Mouse (Mus musculus) cerebellum, postnatal 25 days (tissue): ENCODE data around the gene Zfp282.
"Not testable (repeated sequence)": the region's sequence is repeated elsewhere in the genome, so short reads cannot be mapped to it uniquely, and the experiment has no call there.

Source experiments
- DNase-seq, 2 experiments: peaks; one replicate each; pipeline ENCODE4 v3.0.0; 2021; ENCODE audit warnings: mixed read lengths in 2 of 2

The Zfp282 gene

DNA sequence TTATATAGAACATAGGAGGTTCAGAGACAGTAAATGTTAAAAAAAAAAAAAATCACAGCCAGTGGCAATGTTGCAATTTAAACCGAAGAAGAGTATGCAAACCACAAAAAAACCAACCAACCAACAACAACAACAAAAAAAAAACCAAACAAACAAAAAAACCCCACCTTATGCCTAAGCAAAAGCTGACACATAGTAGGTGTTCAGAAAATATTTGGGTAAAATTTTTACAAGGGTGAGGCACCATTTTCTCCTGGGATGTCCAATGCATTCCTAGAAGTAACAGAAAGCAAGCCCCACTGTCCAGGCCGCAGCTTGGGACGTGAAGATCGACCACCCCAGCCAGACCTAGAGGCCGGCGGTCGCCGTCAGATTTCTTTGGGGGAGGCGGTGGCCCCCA lies at the start of gene Zfp282:
Gene Zfp282, plus strand, starts transcription at position 147 of the 400 bp plus-strand sequence.
- DNase-seq, result no peak

DNA sequence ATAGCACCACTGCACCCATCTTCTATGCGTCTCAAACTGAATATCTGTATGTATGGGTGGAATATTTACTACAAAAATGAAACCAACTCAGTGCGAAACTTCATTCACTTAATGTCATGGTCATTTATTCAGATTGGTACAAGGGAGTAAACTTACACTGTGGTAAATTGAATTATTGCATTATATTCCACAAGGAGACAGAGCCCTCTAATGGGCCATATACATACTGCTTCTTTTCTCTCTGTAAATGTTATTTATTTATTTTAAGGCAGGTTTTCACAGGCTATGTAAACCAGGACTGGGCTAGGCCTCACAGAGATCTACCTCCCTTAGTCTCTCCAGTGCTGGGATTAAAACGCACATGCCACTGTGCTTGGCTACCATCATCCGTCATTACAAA lies 49.5 kb upstream of the Zfp282 start:
- DNase-seq, result no peak

DNA sequence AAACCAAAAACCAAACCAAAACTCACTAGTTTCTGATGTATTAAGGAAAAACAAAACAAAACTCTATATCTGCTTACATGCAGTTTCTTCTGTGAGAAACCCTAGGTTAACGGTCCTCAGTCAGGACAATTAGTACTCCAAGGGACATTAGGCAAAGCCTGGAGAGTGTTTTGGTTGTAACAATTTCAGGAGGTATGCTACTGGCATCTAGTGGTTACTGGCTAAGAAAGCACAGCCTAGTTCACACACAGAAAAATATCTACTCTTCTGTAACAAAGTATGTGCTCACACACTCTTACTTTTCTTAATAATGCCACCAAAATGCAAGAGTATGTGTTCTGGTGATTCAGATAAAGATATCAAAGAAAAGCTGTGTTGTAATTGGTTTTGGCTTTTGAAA lies 48.1 kb upstream of the Zfp282 start:
- DNase-seq, result no peak

DNA sequence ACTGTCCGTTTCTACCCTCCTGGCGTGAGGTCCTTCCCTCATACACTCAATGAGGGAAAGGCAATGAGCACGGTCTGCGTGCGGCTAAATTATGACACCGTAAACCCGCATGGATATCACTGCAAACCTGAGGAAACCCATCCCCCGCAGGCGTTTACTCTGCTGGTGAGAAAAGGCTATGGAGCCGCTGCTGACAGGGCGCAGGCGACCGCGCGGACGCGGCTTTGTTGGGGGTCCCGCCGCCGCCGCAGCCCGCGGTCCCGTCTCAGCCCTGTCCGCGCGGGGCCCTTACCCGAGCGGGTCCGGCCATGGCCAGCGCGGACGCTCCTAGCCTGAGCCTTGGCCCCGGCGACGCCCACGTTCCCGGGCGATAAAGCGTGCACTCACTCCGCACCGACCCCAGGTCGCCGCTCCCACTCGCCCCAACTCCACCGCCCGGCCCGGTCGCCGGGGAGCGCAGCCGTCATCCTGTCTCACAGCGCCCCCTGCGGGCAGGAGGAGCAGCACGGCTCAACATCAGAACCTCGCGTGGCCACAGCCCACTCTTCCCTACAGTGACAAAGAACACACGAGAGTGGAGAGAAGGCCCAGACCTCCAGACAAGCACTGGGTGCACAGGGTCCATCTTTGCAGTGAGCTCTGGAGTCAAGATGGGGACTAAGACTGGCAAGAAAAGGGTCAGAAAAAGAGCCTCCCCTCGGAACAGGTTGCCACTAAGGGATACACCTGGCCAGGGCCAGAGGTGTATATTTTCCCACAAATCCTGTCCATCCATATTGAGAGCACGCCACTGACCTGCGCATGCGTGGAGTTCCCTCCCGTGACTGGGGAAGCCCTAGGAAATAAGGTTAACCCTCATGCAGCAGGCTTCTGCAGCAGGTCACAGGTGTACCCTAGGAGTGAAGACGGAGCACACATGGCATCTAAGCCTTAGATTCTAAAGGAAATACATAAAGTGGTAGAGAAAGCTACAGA lies 46.6 kb upstream of the Zfp282 start, which contains the start of gene Zfp786:
Gene Zfp786, minus strand, starts transcription at position 764 of the 975 bp plus-strand sequence.
- DNase-seq, result peak; percentile 98 to 99

DNA sequence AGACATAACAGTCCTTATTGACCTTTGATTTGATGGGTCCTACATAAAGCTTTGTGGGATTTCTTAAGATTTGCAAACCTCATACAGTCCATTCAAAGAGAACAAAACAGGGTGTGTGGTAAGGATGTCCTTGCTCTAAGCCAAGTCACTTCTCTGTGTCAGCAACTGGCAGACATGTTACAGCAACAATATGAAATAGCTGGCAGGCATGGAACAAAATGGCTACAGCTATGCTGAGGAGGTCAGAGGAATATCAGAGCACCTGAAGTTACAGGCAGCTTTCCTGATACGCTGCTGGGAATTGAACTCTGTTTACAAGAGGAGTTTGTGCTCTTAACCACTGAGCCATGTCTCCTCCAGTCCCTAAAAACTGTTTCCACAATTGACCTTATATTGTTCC lies 44.8 kb upstream of the Zfp282 start:
- no peak for DNase-seq

DNA sequence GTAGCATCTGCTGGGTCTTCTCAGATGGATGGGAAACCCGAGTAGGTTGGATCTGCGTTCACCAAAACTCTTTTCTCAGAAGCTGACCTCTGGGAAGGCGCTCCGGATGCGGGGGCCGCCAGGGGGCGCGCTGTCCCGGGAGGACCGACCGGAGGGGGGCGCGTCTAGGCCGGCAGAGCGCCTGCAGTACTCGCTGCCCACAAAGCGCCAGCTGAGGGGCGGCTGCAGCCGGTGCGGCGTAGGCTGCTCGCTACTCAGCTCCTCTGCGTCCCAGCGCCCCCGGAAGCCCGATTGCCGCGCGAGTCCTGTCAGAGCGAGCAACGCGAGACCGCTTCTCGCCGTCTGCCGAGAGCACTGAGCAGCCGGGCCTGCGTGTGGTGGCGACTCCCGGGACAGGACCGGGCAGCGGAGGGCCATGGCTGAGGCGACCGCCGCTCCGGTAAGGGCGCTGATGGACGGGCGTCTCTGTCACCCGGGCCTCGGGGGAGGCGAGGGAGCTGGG lies 41.5 kb upstream of the Zfp282 start, which contains the start of gene Zfp398:
Gene Zfp398, plus strand, starts transcription at position 180 of the 502 bp plus-strand sequence.
- DNase-seq, result peak; percentile 99

DNA sequence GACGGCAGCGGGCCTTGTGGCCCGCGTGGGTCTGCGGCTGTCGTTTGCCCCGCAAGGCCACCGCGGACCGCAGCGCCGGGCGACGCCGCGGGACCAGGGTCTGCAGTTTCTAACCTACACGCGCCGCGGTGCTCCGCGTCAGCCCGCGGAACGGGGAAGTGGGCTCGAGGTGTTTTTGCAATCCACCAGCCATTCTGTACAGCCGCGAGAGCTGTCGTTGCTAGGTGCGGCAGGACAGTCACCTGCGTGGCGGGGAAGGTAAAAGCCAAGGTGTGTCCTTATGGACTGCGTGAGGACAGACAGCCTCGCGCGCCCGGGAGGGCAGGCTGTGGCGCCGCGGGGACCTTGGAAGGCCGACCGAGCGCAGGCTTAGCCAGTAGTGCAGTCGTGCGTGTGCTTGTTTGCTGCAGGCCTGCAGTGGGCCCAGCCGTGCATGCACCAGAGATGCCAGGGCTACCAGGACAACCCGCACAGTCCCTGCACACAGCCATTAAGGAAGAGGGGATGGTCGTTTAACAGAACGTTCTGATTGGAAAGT lies 41.0 kb upstream of the Zfp282 start:
- DNase-seq, result peak; percentile 82

DNA sequence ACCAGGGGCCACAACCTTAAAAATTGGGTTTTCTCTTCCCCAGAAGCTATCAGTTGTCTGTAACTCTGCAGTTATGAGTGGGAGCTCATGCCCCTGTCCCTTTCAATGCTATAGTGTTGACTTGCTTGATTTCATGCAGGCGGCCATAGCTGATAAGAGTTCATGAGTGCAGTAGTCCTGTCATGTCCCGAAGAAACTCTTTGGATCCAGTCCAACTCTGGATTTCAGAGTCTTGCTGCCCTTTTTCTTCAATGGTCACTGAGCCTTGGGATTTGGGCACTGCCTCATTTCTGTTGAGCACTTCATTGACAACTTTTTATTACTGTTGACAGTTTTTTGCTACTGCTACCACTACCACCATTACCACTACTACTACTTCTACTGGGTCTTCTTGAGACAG lies 39.4 kb upstream of the Zfp282 start:
- DNase-seq, result no peak

DNA sequence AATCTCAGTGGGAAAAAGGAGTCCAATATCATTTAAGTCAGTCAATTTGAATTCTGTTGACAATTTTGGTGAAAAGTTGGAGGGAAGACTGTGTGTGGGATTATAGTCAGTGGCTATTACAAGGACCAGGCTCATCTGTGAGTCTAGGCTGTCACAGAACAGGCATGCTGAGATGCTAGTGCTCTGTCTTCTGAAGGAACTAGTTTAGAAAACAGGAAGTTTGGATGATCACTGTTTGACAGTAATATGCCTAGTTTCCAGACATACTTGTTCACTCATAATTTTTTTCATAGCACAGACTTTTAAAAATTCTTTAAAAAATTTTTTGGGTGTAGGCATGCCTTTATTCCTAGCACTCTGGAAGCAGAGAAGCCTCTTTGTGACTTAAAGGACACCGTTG lies 35.9 kb upstream of the Zfp282 start:
- no peak for DNase-seq

DNA sequence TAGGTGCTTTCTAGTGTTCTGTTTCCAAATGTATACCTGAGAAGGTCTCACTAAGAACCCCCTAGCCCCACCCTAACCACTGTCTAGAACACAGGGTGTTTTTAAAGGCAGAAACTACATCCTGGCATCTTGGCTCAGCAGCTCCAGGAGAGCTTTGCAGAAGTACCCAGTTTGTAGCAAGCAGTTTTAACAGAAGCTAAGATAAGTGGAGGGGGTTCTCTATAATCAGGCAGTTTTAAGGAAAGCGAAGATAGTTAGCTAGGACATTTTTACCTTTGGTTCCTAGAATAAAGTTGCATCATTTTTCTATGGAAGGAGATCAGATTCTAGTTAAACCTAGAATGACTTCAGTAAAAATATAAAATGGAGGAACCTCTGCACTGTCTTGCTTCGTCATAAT lies 35.2 kb upstream of the Zfp282 start:
- no peak for DNase-seq

DNA sequence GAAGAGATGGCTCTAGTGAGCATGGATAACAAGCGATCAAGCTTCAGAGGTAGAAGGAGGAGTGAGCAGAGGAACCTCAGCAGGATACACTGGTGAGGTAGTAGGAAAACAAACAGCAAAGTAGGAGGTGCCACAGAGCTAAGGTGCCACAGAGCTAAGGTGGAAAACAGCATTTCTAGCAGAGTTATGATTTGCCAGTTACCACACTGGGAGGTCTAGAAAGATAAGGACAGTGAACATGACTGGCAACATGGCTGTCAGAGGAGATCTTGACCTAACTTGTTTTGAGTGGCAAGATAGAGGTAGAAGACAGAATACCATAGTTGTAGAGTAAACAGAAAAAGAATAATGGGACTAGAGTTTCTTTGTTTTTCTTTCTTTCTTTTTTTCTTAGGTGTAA lies 34.7 kb upstream of the Zfp282 start:
- no peak for DNase-seq

DNA sequence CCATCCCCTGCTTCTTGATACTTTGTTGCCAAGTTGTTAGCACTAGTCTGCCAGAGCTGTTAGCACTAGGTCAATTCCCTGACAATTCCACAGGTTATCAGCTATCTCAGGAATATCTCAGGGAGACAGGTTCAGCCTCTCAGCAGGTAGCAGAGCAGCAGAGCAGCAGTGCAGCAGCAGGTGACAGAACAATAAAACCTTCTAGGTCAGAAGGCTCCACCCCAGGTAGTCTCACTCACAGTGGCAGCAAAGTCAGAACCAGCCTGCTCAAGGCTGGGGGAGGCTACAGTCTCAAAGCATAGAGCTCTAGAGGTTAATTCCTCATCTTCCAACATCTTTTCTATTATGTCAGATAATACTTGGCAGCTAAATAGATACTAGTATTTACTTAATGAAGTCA lies 31.2 kb upstream of the Zfp282 start:
- DNase-seq, result no peak

DNA sequence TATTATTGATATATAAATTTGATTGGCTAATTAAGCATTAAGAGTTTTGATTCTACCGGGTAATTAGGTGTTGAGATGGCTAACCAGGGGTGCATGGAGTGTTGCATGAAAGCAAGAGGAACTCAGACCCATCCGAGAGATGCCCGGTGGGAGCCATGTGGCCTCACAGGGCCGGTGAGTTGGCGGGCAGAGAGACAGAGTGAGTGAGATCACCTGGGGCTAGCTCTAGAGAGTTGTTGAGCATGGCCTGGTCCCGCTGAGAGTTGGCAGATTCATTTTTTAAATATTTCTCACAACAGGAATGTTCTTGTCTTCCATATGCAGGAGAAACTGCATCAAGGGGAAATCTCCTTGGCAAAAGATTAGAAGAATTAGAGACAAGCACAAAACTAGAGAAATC lies 19.8 kb upstream of the Zfp282 start:
- peak; percentile 31 to 51 for DNase-seq

DNA sequence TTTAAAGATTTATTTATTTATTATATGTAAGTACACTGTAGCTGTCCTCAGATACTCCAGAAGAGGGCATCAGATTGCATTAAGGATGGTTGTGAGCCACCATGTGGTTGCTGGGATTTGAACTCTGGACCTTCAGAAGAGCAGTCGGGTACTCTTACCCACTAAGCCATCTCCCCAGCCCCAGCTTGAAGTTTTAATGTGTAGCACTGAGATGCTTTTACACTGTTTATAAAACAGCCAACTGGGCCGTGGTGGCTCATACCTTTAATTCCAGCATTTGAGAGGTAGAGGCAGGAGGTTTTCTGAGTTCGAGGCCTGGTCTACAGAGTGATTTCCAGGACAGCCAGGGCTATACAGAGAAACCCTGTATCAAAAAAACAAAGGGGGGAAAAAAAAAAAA lies 19.3 kb upstream of the Zfp282 start:
- DNase-seq, result not testable (repeated sequence)

DNA sequence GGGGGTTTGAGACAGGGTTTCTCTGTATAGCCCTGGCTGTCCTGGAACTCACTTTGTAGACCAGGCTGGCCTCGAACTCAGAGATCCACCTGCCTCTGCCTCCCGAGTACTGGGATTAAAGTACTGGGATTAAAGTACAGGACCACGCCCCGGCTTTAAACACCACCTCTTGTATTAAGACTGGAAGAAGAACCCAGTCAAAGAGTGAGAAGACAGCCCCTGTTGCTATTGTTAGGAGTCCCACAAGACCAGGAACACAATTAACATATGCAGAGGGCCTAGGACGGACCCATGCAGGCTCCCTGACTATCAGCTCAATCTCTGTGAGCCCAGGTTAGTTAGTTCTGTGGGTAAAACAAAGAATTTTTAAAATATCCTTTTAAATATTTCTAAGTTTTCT lies 4.7 kb upstream of the Zfp282 start:
- DNase-seq, result no peak

DNA sequence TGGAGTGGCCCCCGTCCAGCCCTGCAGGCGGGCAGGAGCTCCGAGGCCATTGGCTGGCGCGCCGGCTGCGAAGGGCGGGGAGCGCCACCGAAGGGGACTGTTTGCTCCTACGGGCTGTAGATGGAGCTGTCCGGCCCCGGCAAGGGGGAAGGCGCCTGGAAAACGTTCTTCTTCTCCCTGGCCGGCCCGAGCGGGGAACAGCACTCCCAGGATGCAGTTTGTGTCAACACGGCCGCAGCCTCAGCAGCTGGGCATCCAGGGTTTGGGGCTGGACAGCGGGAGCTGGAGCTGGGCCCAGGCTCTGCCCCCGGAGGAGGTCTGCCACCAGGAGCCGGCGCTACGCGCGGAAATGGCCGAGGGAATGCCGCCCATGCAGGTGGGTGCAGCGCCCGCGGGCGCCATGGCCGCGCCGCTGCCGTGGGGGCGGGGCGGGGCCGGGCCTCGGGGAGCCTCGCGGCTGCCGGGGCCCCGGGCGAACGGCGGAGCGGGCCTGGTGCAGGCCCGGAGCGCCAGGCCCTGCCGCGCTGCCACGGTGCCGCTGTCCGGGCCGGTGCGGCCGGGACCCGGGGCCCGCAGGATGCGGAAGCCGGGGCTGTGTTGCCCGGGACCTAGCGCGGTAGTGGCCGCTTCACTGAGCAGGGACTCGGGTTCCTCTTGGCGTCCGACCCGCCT lies 593 bp downstream of the Zfp282 start:
- DNase-seq, result peak; percentile 95 to 96

DNA sequence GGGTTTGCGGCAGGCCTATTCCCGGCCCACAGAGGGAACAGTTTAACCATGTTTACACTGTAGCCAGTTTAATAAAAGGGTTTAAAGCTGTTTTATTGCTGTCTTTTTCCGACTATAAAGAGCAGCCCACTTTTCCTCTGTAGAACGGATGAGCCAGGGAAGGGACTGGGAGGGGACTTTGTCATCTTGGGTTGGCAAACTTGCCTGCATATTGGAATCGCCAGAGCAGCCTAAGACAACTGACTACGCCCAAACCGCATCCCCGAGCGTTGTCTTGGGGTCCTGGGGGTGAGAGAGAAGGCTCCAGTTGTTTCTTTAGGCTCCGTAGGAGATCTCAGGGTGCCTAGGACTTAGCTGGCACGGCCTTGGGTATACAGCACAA lies 1.1 kb downstream of the Zfp282 start:
- DNase-seq, result no peak

DNA sequence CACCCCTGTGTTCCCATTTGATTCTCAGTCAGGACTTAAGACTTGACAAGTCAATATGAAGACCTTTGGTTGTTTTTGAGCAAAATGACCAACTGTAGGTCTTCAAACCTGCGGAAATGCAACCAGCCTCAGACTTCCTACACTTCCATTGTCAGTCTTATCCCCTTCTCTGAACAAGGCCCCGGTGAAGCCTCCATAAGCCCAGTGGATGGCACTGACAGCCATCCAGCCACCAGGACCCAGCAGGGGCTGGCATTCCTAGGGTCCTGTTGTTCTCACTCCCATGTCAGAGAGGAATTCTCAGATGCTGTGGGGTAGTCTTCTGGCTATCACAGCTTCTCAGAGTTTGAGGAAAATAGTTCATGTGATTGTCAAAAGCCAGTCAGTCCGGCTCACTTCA lies 1.6 kb downstream of the Zfp282 start:
- DNase-seq, result no peak

DNA sequence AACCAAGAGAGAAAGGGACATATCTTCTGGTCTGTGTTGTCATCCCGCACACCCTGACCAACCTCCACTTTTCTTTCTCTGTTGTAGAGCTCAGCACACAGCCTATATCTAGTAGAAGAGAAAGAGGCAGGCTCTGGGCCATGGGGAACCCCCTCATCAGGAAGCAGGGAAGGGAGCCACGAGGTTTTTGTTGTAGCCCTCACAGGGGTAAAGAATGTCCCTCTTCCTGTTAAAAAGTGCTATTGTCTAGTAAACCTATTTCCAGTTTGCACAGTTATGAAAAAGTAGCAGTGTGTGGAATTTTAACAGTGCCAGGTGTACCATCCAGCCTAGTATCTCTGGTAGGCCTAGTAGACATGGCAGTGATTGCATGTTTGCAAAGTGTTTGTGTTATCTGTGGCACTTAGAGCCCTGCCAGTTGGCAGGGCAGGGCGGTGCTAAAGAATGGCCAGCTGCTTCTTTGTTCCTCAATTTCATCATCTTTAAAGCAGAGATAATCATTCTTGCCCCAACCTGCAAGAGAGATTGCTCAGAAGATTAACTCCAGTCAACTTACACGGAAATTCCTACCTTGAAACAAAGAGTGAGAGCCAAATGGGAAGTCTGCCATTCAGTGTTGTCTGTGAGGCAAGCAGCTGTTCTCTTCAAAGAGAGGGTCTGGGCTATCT lies 2.2 kb downstream of the Zfp282 start:
- no peak for DNase-seq

DNA sequence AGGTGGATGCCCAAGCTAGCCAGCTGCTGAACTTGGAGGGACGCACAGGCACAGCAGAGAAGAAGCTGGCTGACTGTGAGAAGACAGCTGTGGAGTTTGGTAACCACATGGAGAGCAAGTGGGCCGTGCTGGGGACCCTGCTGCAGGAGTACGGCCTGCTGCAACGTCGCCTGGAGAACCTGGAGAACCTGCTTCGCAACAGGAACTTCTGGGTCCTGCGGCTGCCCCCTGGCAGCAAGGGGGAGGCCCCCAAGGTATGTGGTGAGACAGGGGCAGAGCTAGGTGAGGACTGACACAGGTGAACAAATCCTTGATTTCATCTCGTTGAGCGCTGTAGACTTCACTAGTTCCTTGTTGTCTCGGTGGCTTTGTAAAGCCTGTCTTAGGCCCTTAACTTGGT lies 3.2 kb downstream of the Zfp282 start:
- no peak for DNase-seq

DNA sequence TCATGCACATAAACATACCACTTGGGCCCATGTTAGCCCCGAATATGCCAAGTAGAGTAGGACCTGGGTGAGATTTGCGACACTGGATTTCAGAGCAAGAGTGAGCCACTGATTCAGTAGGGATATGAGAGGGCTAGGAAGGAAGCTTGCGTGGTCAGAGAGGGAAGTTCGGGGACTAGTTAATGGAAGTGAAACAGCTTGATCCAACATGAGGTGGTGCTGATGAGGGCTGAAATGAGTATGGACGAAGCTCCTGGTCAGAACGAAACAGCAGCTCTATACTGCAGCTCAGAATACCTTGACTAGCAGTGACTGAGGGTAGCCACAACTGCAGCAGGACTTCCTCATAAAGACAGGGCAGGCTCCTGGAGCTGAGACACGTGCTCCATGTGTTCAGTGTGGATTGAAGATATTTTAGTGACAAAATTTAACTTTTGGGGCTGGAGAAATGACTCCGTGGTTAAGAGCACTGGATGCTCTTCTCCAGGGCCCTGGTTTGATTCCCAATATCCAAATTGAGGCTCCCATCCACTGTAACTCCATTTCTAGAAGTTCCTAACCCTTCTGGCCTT lies 11.9 kb downstream of the Zfp282 start:
- DNase-seq, result no peak

DNA sequence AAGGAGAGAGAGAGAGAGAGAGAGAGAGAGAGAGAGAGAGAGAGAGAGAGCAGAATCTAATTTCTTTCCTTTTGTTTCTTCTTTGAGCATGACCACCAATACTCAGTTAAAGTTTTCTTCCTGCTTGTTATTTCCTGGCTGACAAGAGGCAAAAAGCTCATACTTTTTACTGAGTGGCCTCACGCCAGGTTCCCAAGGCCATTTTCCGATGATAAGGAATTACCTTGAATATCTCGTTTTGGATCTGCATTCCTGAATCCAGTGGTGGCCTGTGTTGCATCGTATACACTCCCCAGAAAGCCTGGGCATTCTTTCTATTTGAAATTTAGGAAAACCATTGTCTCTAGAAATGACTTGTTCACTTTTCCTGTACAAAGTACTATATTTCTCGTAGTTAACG lies 22.4 kb downstream of the Zfp282 start:
- no peak for DNase-seq

DNA sequence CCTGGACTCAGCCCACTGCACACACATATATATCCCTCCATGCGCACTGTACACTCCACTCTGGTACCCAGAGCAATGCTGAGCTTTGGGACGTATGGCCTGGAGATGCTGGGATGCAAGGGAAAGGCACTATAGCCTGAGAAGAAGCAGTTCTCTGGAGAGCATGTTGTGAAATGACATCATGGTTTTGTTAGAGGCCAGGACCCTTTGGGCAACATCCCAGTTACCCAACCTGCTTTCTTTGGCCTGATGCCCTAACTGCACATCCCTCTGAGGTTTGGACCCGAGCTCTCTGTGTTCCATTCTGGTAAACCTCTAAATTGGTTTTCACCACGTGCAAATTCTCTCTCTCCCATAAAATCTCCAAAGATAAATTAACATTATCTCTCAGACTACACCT lies 26.6 kb downstream of the Zfp282 start:
- peak; percentile 77 to 80 for DNase-seq
